Mouse (Mus musculus) c-Kit-positive CD71-negative TER-119-negative erythroid progenitor cells, embryonic 14.5 days (primary cell): ENCODE results near the gene Clec18a.
"Not testable (repeated sequence)": the region's sequence is repeated elsewhere in the genome, so short reads cannot be mapped to it uniquely, and the experiment has no call there.

Experiments used
- DNase-seq: peaks from one replicate; pipeline ENCODE4 v3.0.0-alpha.2; 2013; ENCODE audit warnings: low read depth

The Clec18a gene

GRCm38 (mm10) chr8:111092326-111092725 is at the start of gene Clec18a:
Gene Clec18a, minus strand, starts transcription at chr8:111092426.
- DNase-seq, result not testable (repeated sequence)

- DNase-seq, result no peak
Observed at GRCm38 (mm10) chr8:111130756-111131155, 38.5 kb upstream of the Clec18a start.

- DNase-seq, result no peak
Observed at GRCm38 (mm10) chr8:111119481-111119880, 27.3 kb upstream of the Clec18a start.

GRCm38 (mm10) chr8:111114891-111115290 is 22.7 kb upstream of the Clec18a start:
- DNase-seq, result no peak

GRCm38 (mm10) chr8:111094719-111095302 is 2.6 kb upstream of the Clec18a start:
- DNase-seq, result not testable (repeated sequence)

- DNase-seq, result peak; percentile 72
Observed at GRCm38 (mm10) chr8:111093865-111094718, 1.9 kb upstream of the Clec18a start, which contains the start of gene Pdpr. Gene Pdpr, plus strand, starts transcription at chr8:111094630.

- DNase-seq, result no peak
Observed at GRCm38 (mm10) chr8:111091706-111092105, 520 bp downstream of the Clec18a start.

- DNase-seq, result peak; percentile 60
Observed at GRCm38 (mm10) chr8:111090126-111090525, 2.1 kb downstream of the Clec18a start.

GRCm38 (mm10) chr8:111083936-111084335 is 8.3 kb downstream of the Clec18a start:
- not testable (repeated sequence) for DNase-seq

- DNase-seq, result no peak
Observed at GRCm38 (mm10) chr8:111081580-111082258, 10.5 kb downstream of the Clec18a start.

GRCm38 (mm10) chr8:111079861-111080271 is 12.4 kb downstream of the Clec18a start:
- DNase-seq, result no peak

GRCm38 (mm10) chr8:111079461-111079860 is 12.8 kb downstream of the Clec18a start:
- no peak for DNase-seq

- no peak for DNase-seq
Observed at GRCm38 (mm10) chr8:111075926-111076325, 16.3 kb downstream of the Clec18a start.

- DNase-seq, result not testable (repeated sequence)
Observed at GRCm38 (mm10) chr8:111068660-111069059, 23.6 kb downstream of the Clec18a start.

GRCm38 (mm10) chr8:111067439-111067838 is 24.8 kb downstream of the Clec18a start:
- DNase-seq, result no peak

GRCm38 (mm10) chr8:111066308-111066707 is 25.9 kb downstream of the Clec18a start:
- DNase-seq, result no peak

GRCm38 (mm10) chr8:111062893-111063292 is 29.3 kb downstream of the Clec18a start:
- DNase-seq, result no peak

GRCm38 (mm10) chr8:111062072-111062757 is 30.0 kb downstream of the Clec18a start:
- DNase-seq, result peak; percentile 60

- no peak for DNase-seq
Observed at GRCm38 (mm10) chr8:111061688-111062071, 30.5 kb downstream of the Clec18a start.

GRCm38 (mm10) chr8:111058946-111059572 is 33.2 kb downstream of the Clec18a start:
- no peak for DNase-seq

GRCm38 (mm10) chr8:111056691-111057293 is 35.4 kb downstream of the Clec18a start:
- DNase-seq, result no peak
